Mouse (Mus musculus): ENCODE data around the gene Etfdh. TPM values are rescaled to one million over a fixed set of nuclear protein-coding genes. Genes with fewer than 3 reads are reported as not detected.
A peak's percentile ranks its signal among the peaks of the same experiment; 100 is the strongest.

The Etfdh gene
- total and polyA plus RNA-seq, 2 experiments: 240 to 664 TPM

DNA sequence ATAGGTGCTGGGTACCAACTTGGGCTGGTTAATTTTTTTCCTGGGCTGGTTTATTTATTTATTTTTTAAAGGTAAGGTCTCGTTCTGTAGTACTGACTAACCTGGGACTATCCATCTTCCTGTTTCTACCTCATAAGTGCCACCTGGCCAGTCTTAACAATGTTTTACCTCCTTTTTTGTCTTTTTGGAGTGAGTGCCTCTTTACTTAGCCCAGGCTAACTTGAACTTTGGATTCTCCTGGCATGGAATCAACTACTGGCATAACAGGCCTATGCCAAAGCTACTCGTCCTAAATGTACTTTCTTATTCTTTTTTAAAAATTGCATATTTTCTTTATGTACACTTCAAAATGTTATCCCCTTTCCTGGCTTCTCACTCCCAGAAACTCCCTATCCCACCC lies 39.6 kb downstream of the Etfdh start:
- peaks cover 10% of the 10 kb centered on the region for H3K79me2 ChIP-seq (ENCODE audit: control insufficient read depth, insufficient read depth, low read length)
- H3K4me1 ChIP-seq (ENCODE audit: control insufficient read depth, insufficient read depth, low read length): peaks cover 9% of the 10 kb centered on the region; the same call in 1 of the 2 replicates
- H3K27ac ChIP-seq (replicated peaks; ENCODE audit: insufficient read depth, low read depth, low read length): peak overlapping the region; percentile 41; the same call in 1 of the 2 replicates
- H3K4me3 ChIP-seq (ENCODE audit: insufficient read depth, low read depth, low read length): no peak overlapping the region
- H3K27me3 ChIP-seq (ENCODE audit: control insufficient read depth, insufficient read depth, low read length): no peaks in the 10 kb centered on the region
- no peak overlapping the region; the same call in 1 of the 2 replicates for H3K9ac ChIP-seq (ENCODE audit: low read depth, low read length)
- peak; percentile 83 for DNase-seq (ENCODE audit: extremely low read depth, low read depth, low spot score)
- TF ChIP-seq CTCF (IDR thresholded peaks at IDR 0.05; ENCODE audit: low read depth, low read length) (no peak), POLR2A (IDR thresholded peaks at IDR 0.05; ENCODE audit: extremely low read depth, insufficient read depth, low read length) (no peak)
- WGBS: 22% methylated on average over 2 of the region's 2 CpGs
- peaks cover 8% of the 10 kb centered on the region for H3K36me3 ChIP-seq (ENCODE audit: control insufficient read depth, insufficient read depth, low read length)

DNA sequence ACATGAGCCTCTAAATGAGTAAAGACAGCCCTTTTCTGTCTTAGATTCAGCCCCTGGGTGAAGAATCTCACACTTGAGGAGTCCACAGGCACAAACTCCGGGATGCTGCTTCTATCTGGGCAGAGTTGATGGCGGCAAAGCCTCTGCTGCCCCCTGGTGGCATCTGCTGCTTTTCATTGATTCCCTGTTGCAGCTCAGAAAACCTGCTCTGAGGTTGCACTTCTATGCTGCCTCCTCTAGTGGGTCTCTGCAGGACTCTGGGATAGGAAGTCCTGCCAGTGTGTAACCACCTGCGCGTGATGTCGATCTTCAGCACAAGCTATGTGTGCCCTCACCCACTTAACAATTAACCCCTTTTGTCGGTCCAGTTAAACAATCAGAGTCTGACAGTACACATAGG lies 42.5 kb downstream of the Etfdh start:
- peaks cover 5% of the 10 kb centered on the region; the same call in 1 of the 2 replicates for H3K4me1 ChIP-seq (ENCODE audit: control insufficient read depth, insufficient read depth, low read length)
- TF ChIP-seq POLR2A (IDR thresholded peaks at IDR 0.05; ENCODE audit: extremely low read depth, insufficient read depth, low read length): no peak
- peak; percentile 94 for TF ChIP-seq CTCF (IDR thresholded peaks at IDR 0.05; ENCODE audit: low read depth, low read length)
- 5% methylated on average over 6 of the region's 6 CpGs for WGBS
- no peak overlapping the region for H3K4me3 ChIP-seq (ENCODE audit: insufficient read depth, low read depth, low read length)
- H3K27ac ChIP-seq (replicated peaks; ENCODE audit: insufficient read depth, low read depth, low read length): no peak overlapping the region
- no peaks in the 10 kb centered on the region for H3K27me3 ChIP-seq (ENCODE audit: control insufficient read depth, insufficient read depth, low read length)
- DNase-seq (ENCODE audit: extremely low read depth, low read depth, low spot score): peak; percentile 70
- no peaks in the 10 kb centered on the region for H3K36me3 ChIP-seq (ENCODE audit: control insufficient read depth, insufficient read depth, low read length)
- no peak overlapping the region for H3K9ac ChIP-seq (ENCODE audit: low read depth, low read length)
- peaks cover 5% of the 10 kb centered on the region; the same call in 1 of the 2 replicates for H3K79me2 ChIP-seq (ENCODE audit: control insufficient read depth, insufficient read depth, low read length)

DNA sequence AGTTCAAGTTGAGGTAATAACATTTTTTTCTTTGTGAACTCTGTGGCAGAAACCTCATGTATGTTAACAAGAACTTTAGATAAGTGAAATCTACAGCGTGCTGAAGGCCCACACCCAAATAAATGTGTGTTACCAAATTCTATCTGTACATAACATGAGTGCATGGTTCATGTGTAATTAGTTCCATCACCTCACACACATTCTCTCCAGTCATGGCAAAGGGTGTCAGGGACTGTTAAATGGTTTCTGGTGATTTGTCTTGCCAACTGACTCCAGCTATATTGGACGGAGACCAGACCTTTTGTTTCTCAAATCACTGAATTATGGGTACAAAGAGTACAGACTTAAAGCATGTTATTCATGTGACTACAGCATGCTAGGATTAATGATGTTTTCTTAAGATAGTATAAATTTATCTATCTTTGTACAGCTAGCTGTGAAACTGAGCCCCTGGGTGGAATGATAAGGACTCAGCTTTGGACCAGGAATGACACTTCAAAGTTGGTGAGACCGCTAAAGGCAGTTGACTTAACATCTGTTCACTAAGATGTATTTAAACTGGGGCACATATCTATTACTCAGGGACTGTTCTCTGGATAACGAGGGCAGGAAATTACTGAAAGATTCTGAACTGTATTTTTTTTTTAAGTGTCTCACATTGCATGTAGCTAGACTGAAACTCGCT lies 49.3 kb downstream of the Etfdh start:
- DNase-seq (ENCODE audit: extremely low read depth, low read depth, low spot score): no peak
- Histone ChIP-seq H3K4me3 (ENCODE audit: insufficient read depth, low read depth, low read length) (no peak overlapping the region), H3K9ac (ENCODE audit: low read depth, low read length) (no peak overlapping the region), H3K27ac (replicated peaks; ENCODE audit: insufficient read depth, low read depth, low read length) (no peak overlapping the region), H3K36me3 (ENCODE audit: control insufficient read depth, insufficient read depth, low read length) (no peaks in the 10 kb centered on the region), H3K27me3 (ENCODE audit: control insufficient read depth, insufficient read depth, low read length) (no peaks in the 10 kb centered on the region), H3K79me2 (ENCODE audit: control insufficient read depth, insufficient read depth, low read length) (no peaks in the 10 kb centered on the region), H3K4me1 (ENCODE audit: control insufficient read depth, insufficient read depth, low read length) (no peaks in the 10 kb centered on the region)
- 89% methylated on average over 5 of the region's 5 CpGs for WGBS
- no peak for TF ChIP-seq CTCF (IDR thresholded peaks at IDR 0.05; ENCODE audit: low read depth, low read length)
- TF ChIP-seq POLR2A (IDR thresholded peaks at IDR 0.05; ENCODE audit: extremely low read depth, insufficient read depth, low read length): no peak

DNA sequence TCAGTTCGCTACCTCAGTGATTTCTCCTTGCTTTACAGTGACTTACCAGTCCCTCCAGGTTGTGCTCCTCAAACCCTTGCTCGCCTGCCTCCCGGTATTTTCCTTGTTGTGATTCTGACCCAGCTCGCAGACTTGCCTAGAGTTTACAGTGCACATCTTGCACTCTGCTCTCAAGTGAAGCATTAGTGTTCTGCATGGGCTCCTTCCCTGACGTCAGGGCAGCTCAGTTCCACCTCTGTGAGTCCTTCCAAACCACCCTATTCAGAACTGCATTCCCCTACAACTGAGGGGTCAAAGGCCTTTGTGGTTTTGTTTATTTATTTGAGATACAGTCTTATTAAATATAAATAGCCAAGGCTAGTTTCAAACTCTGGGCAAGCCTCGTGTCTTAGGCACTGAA lies 51.1 kb downstream of the Etfdh start:
- H3K4me1 ChIP-seq (ENCODE audit: control insufficient read depth, insufficient read depth, low read length): no peaks in the 10 kb centered on the region

DNA sequence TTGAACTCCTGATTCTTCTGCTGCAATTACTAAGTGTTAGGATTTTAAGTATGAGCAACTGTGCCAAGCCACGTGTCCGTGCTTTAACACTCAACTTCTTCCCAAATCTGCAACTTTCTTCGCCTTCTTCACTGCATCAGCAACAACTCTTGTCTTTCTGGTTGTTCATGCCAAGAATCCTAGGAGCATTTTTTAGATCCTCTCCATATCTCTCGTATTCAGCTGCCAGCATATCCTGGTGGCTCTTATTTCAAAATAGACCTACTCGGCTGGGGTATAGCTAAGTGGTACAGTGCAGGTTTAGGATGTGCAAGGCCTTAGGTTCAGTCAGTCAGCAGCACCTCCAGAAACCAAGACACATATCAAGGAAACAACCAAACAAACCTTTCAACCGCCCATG lies 51.7 kb downstream of the Etfdh start:
- H3K4me3 ChIP-seq (ENCODE audit: insufficient read depth, low read depth, low read length): no peak overlapping the region
- TF ChIP-seq CTCF (IDR thresholded peaks at IDR 0.05; ENCODE audit: low read depth, low read length) (no peak), POLR2A (IDR thresholded peaks at IDR 0.05; ENCODE audit: extremely low read depth, insufficient read depth, low read length) (no peak)
- H3K4me1 ChIP-seq (ENCODE audit: control insufficient read depth, insufficient read depth, low read length): no peaks in the 10 kb centered on the region
- H3K27ac ChIP-seq (replicated peaks; ENCODE audit: insufficient read depth, low read depth, low read length): no peak overlapping the region
- DNase-seq (ENCODE audit: extremely low read depth, low read depth, low spot score): no peak
- no peaks in the 10 kb centered on the region for H3K79me2 ChIP-seq (ENCODE audit: control insufficient read depth, insufficient read depth, low read length)
- no peaks in the 10 kb centered on the region for H3K36me3 ChIP-seq (ENCODE audit: control insufficient read depth, insufficient read depth, low read length)
- 84% methylated on average over 6 of the region's 6 CpGs for WGBS
- H3K27me3 ChIP-seq (ENCODE audit: control insufficient read depth, insufficient read depth, low read length): no peaks in the 10 kb centered on the region
- H3K9ac ChIP-seq (ENCODE audit: low read depth, low read length): no peak overlapping the region

More for the DNA sequence above, 51.1 kb downstream of the Etfdh start:
- Histone ChIP-seq H3K36me3 (ENCODE audit: control insufficient read depth, insufficient read depth, low read length) (no peaks in the 10 kb centered on the region), H3K4me3 (ENCODE audit: insufficient read depth, low read depth, low read length) (no peak overlapping the region), H3K27me3 (ENCODE audit: control insufficient read depth, insufficient read depth, low read length) (no peaks in the 10 kb centered on the region), H3K79me2 (ENCODE audit: control insufficient read depth, insufficient read depth, low read length) (no peaks in the 10 kb centered on the region), H3K27ac (replicated peaks; ENCODE audit: insufficient read depth, low read depth, low read length) (no peak overlapping the region), H3K9ac (ENCODE audit: low read depth, low read length) (no peak overlapping the region)
- DNase-seq (ENCODE audit: extremely low read depth, low read depth, low spot score): no peak
- no peak for TF ChIP-seq CTCF (IDR thresholded peaks at IDR 0.05; ENCODE audit: low read depth, low read length)
- no peak for TF ChIP-seq POLR2A (IDR thresholded peaks at IDR 0.05; ENCODE audit: extremely low read depth, insufficient read depth, low read length)
- 88% methylated on average over 6 of the region's 6 CpGs for WGBS

DNA sequence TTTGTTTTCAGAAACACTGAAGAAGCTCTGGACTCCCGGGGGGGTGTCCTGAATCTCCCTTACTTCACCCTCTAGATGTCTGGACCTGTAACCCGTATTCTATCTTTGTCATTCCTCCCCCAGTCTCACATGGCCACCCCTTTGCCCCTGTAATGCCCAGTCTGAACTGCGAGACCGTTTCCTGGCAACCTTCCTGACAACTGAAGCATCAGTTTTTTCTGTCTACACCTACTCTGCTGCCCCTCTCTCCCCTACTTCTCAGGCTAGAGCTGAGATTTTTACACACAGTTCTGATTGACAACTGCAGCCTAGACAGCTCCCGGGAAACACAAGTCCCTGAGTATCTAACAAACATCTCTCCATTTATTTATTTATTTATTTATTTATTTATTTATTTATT lies 52.4 kb downstream of the Etfdh start:
- 22% methylated on average over 5 of the region's 5 CpGs for WGBS

More for the DNA sequence above, 52.4 kb downstream of the Etfdh start:
- H3K27ac ChIP-seq (replicated peaks; ENCODE audit: insufficient read depth, low read depth, low read length): no peak overlapping the region
- H3K79me2 ChIP-seq (ENCODE audit: control insufficient read depth, insufficient read depth, low read length): no peaks in the 10 kb centered on the region
- DNase-seq (ENCODE audit: extremely low read depth, low read depth, low spot score): no peak
- no peaks in the 10 kb centered on the region for H3K4me1 ChIP-seq (ENCODE audit: control insufficient read depth, insufficient read depth, low read length)
- H3K27me3 ChIP-seq (ENCODE audit: control insufficient read depth, insufficient read depth, low read length): no peaks in the 10 kb centered on the region
- no peaks in the 10 kb centered on the region for H3K36me3 ChIP-seq (ENCODE audit: control insufficient read depth, insufficient read depth, low read length)
- H3K4me3 ChIP-seq (ENCODE audit: insufficient read depth, low read depth, low read length): no peak overlapping the region
- TF ChIP-seq CTCF (IDR thresholded peaks at IDR 0.05; ENCODE audit: low read depth, low read length) (no peak), POLR2A (IDR thresholded peaks at IDR 0.05; ENCODE audit: extremely low read depth, insufficient read depth, low read length) (no peak)
- H3K9ac ChIP-seq (ENCODE audit: low read depth, low read length): no peak overlapping the region
